Mouse (Mus musculus) heart, adult 11 months (tissue): ENCODE results near the gene Cdkn2d.

Experiments
- DNase-seq: peaks from one replicate; pipeline ENCODE4 v3.0.0; 2022

Cdkn2d gene

DNA sequence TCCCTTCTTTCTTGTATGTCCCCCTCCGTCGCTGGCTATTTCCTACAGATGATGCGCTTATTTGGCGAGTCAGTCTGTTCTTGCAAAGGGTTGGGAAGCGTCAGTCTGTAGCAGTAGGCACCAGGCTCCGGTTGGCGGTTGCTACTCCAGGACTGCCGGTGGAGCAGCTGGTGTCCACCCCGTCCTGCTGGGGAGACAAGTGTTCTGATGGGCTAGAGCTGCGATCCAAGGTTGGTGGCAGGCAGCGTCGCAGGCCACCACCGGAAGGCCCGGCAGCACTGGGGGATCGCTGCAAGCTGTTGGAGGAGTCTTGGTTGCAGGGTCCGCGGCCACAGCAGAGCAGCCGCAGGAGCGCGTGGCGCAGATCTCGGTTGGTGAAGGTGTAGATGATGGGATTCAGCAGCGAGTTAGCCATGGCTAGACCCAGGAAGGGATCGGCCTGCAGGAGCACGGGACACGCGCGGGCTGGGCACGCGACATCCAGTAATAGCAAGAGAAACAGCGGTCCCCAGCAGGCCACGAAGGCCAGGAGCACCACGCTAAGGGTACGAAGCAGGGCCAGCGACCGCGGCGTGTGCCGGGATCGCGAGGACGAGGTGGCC lies 47.3 kb downstream of the Cdkn2d start:
- no peak for DNase-seq

GRCm38 (mm10) chr9:21241343-21241742 lies 49.9 kb downstream of the Cdkn2d start:
- peak; percentile 97 for DNase-seq

DNA sequence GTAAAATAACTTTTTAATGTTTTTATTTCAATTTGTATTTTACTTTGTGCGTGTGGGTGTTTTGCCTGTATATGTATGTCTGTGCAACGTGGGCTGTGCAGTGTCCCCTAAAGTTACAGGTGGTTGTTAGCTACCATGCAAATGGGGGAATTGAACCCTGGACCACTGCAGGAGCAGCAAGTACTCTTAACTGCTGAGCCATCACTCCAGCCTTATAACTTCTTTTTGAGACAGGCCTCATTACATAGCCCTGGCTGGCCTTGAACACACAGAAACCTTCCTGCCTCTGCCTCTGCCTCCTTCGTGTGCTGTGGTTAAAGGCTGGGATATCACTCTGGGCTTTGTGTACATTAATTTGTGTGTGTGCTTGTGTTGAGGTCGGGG lies 51.8 kb downstream of the Cdkn2d start:
- no peak for DNase-seq

- peak; percentile 99 for DNase-seq
Measured at GRCm38 (mm10) chr9:21238733-21239464, 52.3 kb downstream of the Cdkn2d start, which contains the start of gene Keap1. Gene Keap1, minus strand, starts transcription at chr9:21239361.
